Mouse (Mus musculus) urinary bladder, postnatal 36 days (tissue): ENCODE measurements around the gene Chtop.

Source experiments
- DNase-seq, 2 experiments: peaks; one replicate each; pipeline ENCODE4 v3.0.0; 2022; ENCODE audit warnings: low spot score in 2 of 2, mixed read lengths in 1 of 2

Gene Chtop

DNA sequence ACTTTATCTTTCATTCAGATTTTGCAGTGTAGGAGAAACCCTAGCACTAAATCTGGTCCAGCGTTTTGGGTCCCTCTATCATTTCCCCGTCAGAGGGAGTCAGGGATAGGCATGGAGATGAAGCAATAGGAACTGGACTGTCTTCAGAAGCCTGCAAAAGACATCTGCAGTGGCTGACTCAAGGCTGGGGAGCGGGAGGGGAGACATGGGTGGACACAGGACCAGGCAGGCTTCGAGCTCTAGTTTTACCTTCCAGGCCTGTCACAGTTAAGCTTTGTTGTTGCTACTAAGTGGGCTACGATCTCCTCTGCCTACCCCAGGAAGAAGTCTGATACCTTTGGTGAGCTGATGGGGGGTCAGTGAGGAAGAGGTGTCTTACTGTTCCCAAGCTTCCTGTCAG is 3.0 kb upstream of the Chtop start:
- DNase-seq, result no peak

DNA sequence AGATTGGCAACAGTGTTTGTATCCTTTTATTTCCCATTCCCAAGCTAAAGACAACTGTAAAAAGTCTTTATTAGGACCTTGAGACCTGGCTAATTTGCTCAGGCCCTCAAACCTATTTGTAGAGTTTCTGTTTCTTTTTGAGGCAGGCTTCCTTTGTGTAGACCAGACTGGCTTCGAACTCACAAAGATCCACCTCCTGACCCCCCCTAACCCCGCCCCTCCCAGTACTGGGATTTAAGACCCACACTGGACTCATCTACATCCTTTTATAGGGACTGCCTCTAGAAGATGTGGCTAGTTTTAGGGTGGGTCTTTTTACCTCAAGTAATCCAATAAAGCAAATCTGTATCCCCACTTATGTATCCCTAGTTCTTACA is 437 bp upstream of the Chtop start:
- DNase-seq, result no peak

DNA sequence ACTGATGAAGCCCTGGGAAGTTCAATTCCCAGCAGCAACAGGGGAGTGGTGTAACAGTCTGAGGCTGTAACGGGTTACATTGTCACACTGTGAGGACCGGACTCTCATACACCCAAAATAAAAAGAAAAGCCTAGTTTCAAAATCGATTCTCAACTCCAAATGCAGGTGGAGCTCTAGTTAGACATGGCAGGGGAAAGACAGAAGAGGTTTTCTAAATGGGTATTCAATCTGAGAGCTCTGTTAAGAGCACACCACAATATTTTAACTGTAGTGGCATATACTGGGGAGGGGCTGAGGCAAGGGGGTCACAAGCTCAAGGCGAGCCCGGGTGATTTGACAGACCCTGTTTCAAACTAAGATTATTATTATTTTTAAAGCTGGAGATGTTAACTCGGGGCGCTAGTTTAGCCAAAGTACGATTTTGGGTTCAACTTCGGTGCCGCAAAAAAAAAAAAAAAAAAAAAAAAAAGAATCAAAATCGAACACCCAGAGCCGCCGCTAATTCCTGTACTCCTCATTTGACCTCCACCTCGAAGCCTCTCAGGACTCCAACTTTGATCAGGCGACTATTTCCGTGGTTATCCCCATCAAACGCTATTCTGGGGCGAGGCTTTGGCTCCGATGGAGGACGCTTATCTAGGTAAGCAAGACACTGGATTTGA is 880 bp downstream of the Chtop start:
- no peak for DNase-seq

DNA sequence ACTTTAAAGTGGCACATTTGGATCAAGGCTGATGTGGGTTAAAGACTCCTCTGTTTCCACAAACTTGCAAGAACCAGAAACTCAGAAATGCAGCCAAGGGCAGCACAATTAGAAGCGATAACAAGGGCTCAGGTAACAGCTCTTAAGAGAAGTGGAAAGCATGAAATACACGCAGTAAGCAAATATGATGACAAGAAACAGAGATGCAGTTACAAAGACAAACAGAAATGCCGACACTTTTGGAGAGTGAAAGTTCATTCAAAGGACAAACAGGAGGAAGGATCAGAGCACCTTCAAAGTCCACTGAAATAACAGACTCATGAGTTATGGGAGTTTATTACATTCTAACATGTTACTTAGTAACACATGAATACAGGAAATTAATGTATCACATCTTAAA is 2.9 kb downstream of the Chtop start:
- no peak for DNase-seq

DNA sequence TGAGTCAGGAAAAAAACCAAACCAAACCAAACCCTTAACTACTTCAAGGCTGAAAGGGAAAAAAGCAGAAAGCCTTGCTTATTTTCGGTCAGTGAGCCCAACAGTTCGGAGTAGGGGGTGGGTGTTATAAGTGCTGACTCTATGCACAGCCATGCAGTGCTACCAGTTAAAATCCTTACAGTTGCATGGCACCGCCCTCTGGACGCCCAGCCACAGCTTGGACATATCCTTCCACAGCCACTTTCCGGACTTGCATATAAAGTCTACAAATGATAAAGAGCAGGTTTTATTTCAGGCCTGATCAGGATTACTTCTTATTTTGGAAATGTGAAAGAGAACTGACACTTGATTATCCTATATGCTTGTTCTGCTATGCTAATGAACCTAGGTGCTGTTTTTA is 4.1 kb downstream of the Chtop start:
- no peak for DNase-seq

DNA sequence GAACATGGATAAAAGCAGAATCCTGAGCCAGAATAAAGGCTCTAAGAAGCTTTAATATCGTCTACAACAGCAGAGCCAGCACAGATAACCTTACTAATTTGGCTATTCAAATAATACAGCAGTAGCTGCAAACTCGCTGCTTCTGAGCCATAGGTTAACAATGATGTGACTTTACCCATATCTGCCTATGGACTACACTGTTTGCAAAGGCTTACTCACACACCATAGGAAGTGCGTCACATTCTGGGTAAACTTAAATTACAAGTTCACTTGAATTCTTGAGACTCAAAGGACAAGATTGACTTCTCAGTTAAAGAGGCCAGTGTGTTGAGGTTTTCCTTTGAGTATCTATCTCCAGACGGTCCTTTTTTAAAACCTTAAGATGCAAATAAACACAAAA is 5.9 kb downstream of the Chtop start:
- no peak for DNase-seq

DNA sequence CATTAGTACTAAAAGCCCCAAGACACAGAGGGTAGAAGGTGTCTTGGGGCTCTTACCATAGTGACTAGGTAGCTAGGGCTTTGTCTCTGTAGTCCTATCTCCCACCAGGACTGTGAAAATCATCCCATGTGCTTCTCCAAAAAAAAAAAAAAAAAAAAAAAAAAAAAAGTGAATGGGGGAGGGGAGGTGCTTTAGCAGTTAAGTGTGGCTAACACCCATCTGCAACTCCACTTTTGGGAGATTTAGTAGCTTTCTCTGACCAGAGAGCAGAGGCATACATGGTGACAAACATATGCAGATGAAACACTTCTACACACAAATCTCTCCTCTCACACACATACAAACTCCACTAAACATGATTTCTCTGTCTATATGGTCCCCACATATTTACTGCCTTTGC is 11.7 kb downstream of the Chtop start:
- DNase-seq, result no peak

DNA sequence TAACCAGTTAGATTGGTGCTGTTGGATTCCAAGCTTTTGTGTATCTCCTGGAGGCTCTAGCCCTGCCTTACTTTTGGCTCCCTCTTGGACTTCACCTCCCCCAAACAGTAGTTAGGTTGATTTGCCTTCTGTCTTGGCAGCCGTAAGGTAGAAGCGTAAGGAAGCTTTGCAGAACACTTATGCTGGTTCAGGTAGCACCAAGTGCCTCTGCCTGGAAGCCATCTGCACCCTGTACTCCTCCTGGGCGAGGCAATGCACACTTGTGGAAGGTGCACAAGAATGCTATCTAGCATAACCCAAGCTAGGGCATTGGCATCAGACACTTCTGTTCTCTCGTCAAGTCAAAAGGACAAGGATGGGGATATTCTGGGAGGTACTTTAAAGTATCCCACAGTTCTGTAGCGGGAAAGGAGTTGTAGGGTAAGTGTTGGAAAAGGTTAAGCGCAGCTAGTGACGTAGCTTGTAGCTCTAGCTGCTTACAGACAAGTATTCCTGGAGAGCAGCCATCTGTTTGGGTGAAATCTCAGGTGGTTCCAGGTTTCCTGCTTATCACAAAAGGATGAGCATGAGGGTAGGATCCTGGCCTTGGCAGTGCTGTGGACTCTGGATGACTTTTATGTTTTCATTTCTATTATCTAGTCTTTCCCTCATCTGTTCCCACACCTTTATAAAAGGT is 13.3 kb downstream of the Chtop start:
- no peak for DNase-seq

DNA sequence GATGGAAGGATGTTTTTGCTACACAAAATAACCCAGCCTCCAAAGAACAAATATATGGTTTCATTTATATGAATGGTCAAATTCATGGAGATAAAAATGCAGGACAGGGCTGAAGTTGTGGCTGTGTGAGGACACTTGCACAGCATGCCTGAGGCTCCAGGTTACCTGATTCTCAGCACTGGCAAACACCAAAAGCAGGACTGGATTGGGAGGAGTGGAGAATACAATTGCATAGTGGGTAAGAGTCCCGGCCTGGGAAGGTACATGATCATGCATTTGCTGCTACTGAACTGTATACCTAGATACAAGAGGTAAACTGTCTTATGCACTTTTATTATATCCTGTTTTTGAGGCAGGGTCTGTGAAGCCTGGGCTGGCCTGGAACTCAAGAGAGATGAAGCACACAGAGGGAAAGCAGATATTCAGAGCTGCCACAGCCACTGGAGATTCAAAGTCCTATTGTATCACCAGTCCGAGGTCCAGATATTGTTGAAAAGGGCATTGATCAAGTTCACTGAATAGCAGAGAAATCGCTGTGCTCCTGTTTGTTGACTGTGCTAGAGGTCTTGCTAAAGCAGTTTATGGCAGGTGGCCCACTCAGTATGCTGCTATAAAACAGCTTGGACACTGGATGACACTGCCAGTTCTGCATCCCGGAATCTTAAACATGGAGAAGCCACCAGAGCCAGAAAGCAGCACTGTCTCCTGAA is 15.3 kb downstream of the Chtop start:
- no peak for DNase-seq

DNA sequence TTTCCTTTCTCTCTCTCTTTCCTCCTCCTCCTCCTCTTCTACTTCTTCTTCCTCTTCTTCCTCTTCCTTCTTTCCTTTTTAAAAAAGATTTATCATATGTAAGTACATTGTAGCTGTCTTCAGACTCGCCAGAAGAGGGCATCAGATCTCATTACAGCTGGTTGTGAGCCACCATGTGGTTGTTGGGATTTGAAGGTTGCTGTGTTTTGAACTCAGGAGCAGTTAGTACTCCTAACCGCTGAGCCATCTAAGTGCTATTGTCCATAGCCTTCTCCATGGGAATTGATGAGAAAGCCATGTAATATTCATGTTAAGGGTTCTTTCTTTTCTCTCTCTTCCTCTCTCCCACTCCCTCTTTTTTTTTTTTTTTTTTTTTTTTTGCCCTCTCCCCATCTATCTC is 17.9 kb downstream of the Chtop start:
- no peak for DNase-seq

DNA sequence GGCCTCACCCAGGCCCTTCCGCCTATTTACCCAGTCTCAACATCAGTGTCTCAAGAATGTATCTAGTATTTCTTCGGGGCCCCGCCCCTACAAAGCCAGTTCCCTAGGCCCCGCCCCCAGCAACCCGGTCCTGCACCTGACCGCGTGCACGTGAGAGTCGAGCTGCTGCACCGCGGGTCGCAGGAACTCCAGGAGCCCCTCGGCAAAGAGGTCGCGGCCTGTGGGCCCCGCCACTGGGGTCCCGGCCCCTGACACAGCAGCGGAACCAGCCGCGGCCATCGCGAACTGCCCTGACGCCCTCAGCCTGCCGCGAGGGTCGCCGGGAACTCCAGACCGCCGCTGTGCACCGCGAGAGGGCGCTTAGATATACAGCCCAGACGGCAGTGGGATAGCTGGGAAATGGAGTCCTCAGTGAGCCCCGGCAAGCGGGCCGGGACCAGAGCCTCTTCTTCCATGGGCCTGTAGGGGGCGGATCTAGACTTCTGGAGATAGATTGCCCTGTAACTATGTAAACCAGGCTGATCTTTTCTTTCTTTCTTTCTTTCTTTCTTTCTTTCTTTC is 18.5 kb downstream of the Chtop start, which contains the start of gene Snapin:
TSS of gene Snapin (minus strand) at position 338 of the 561 bp plus-strand sequence.
- DNase-seq, result peak; percentile 96

DNA sequence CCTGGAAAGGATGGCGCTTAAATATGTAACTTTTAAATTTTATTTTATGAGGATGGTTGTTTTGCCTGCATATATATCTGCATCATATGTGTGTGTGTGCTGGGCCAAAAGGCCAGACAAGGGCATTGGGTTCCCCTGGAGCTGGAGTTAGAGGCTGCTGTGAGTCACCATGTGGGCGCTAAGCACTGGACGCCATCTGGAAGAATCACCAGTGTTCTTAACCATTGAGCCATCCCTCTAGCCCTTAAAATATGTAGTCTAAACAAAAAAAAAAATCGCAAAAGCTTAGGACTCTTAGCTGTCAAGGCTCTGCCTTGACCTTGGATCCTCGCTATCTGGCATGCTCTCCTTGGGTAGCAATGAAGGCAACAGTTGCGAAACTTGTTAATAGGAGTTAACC is 20.7 kb downstream of the Chtop start:
- DNase-seq, result no peak

DNA sequence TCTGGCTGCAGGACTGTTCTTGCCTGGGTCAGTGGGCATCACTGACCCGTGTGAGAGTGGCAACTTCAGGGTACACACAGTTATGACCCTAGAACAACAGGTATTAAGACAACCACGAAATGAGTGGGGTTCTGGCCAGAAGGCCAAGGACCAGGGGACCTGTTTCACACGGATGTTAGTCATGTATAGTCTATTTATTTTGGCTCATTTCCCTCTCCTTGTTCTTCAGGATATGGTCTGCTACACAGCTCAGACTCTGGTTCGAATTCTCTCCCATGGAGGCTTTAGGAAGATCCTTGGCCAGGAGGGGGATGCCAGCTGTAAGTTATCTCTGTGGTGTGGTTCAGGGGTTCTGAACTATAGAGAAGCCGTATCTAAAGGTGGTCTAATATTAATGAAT is 22.3 kb downstream of the Chtop start:
- DNase-seq, result no peak

DNA sequence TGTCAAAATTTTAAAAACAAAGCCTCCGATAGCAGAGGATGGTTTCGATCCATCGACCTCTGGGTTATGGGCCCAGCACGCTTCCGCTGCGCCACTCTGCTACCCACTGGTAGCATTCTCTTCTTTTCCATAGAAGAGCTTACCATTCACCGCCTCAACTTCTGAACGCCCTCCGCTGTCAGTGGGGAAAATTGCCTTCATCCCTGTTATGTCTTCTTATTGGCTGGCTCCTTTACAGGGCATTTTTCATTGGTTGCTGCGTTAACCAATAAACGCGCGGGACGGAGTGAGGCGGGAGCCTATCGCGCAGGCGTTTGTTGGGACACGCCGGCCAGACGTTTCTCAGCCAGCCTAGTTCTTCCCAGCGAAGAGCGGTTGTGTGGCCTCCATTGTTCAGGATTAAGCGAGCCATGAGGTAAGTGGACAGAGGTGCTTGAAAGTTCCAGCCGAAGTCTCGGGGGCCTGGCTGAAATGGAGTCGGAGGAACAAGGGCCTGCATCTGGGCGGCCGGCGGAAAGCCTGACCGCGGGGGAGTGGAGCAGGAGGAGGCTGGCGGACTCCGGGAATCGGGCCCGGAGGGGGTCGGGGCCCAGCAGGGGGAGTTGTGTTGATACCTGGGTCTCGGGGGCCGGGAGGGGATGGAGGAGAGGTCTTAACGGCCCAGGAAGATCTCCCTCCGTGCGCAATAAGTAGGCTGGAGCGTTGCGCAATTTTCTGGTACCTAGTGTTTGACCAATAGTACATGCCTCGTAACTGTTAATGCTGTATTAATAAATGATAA is 33.3 kb downstream of the Chtop start, which contains the start of gene Ilf2:
TSS of gene Ilf2 (plus strand) at position 296 of the 781 bp plus-strand sequence.
- DNase-seq, result peak; percentile 93 to 96

DNA sequence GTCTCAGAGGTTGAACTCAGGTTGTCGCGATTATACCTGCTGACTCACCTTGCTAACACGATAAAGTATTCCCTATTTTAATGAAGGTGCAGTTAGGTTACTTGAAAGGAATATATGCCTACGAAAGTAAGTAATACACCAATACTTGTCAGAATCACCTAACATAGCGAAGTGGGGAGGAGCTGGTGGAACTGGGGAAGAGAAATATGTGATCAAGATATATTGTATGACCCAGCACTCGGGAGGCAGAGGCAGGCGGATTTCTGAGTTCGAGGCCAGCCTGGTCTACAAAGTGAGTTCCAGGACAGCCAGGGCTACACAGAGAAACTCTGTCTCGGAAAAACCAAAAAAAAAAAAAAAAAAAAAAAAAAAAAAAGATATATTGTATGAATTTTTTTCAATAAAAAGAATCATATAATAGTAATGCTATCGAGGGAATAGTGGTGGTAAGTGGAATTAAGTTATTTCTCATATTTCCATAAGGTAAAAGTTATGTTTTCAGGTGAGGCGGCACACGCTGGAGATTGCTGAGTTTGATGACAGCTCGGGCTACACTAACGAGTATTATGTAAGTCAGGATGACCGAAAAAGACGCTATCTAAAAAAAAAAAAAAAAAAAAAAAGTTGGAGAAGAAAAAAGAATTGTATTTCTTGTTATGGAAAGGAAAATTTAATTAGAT is 34.0 kb downstream of the Chtop start:
- no peak for DNase-seq

DNA sequence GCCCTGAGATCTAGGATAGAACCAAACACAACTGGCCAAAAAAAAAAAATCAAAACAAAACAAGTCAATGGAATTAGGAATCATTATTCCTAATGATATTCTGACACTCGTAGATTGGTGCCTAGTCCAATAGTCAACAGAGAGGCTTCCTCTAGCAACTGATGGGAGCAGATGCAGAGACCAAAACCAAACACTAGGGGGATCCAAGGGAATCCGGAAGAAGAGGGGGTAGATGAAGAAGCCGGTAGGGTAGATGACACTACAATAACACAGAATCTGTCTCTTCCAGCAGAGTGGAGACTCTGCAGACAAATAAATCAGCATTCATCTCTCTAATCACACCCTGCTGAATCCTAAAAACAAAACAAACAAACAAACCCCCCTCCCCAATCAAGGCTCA is 37.1 kb downstream of the Chtop start:
- DNase-seq, result no peak

DNA sequence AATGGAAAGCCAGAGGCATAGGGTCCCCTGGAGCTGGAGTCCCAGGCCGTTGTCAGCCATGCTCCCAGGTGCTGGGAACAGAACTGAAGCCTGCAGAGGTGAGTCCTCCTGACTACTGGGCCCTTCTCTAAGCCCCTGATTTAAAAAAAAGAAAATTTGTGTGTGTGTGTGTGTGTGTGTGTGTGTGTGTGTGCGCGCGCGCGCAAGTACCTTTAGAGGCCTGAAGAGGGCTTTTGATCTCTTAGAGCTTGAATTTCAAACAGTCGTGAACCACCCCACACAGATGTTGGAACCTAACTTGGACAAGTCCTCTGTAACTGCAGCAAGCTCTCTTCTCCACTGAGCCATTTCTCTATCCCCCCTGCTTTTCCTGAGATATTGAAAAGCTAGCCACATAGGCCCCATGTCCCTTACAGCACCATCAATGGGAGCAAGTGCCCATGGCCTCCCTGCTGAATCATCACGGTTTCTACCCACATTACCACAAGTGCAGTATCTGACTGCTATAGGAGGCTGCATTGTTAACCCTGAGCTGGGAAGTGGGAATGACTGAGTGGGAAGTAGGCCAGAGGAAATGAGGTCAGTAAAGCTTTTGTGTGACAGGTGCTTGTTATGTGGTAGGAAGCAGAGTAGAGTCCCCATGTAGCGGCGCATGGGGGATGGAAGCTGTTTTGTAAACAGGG is 41.5 kb downstream of the Chtop start:
- DNase-seq, result no peak

DNA sequence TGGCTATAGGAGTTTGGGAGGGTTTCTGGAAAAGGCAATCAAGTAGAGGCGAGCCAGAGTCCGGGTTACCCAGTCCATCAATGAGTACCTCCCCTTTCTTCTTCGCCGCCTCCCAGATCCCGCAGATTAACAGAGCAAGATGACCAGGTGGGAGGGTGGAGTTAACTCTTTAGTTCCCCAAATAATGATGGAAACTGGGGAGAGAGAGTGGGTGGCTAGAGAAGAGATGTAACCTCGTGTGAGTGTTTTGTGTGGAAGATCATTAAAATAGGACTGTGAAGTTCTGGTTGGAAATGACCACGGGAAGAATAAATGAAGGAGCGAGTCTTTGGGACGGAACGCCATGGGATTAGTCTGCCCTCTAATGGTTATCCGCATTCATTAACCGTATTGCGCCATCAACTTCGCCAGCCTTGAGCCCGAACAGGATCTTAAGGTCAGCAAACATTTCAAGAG is 43.0 kb downstream of the Chtop start:
- peak; percentile 50 to 73 for DNase-seq

DNA sequence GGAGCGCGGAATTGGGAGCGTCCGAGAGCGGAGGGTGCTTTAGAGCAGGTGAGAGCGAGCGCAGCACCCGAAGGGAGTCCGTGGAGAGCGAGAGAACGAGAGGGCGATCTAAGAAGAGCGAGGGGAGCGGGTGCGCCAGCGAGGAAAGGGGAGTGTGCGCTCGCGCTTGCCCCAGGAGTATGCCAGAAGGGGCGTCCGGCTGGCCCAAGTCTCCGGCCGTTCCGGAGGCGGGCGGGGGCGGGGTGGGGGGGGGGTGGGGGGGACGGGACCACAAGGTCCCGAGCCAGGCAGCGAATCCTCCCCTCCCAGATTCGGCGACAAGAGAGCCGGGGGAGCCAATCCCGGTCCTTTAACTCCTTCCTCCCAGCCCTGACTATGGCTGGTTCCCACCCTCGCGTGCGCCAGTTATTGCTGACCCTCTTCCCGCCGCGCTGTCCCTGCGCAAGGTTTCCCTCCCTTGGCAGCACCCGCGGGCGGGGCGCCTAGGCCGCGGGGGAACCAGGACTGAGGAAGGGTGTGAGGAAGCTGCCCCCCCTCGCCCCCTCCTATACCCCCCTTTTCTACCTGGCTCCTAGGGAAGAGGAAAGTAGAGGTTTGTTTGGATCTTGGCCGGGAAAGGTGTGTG is 43.5 kb downstream of the Chtop start, which contains the start of gene Npr1:
TSS of gene Npr1 (minus strand) at position 181 of the 625 bp plus-strand sequence.
- DNase-seq, result peak in 1 of 2 experiments; percentile 35
